Mouse (Mus musculus) frontal cortex, postnatal 25 days (tissue): ENCODE measurements around the gene Ppm1h.

Source experiments
- DNase-seq, 2 experiments: peaks; one replicate each; pipeline ENCODE4 v3.0.0; 2022; ENCODE audit warnings: low spot score in 2 of 2

Ppm1h gene

DNA sequence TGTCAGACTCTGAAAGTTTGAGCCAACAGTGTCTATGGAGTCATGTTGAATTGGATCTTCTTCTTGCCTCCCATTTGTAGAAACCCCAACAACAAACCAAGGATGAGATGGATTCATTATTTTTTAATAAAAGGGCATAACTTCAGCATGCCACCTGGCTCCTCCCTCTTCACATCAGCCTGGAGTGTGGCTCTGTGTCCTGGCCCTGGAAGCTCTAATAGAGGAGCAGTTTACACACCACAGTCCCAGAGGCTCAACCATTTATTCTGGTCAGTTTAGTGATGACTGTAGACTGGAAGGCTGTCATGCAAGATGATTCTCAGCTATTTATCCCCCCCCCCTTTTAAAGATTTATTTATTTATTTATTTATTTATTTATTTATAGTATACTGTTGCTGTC is 294.7 kb downstream of the Ppm1h start:
- DNase-seq = no peak

DNA sequence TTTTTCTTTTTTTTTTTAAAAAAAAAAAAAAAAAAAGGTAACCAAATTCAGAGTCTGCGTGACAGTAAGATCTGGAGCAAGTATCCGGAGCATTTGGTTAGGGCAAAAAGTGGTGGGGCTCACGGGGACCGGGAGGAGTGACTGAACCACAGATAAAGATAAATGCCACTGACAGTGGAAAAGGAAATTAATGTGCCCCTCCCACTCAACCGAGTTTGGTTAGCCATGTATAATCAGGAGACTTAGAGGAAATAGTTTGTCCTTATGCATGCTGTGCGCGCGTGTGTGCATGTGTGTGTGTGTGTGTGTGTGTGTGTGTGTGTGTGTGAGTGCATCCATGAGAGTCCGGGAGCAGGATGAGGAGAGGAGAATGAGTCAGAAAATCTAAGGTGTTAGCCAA is 297.5 kb downstream of the Ppm1h start:
- no peak for DNase-seq

DNA sequence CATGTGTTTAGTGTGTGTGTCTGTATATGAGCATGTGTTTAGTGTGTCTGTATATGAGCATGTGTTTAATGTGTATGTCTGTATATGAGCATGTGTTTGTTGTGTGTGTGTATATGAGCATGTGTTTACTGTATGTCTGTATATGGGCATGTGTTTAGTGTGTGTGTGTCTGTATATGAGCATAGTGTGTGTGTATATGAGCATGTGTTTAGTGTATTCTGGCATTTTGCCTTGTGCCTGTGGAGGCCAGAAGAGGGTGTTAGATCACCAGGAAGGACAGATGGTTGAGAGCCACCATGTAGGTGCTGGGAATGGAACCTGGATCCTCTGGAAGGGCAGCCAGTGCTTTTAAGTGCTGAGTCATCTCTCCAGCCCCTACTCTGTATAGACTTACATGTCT is 300.8 kb downstream of the Ppm1h start:
- no peak for DNase-seq

DNA sequence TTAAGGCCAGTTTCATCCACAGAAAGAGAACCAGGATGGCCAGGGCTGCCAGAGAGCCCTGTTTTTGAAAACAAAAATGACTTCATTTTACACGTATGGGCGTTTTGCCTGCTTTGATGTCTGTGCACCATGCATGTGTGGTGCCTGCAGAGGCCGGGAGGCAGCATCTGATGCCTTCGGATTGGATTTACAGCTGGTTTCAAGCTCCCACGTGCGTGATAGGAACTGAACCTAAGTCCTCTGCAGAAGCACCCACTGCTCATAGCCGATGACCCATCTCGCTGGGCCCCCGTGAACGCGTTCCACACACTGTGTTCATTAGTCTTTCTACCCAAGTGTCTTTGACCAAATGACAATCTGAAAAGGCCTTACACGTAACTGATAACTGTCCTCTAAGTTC is 301.6 kb downstream of the Ppm1h start:
- DNase-seq = no peak

DNA sequence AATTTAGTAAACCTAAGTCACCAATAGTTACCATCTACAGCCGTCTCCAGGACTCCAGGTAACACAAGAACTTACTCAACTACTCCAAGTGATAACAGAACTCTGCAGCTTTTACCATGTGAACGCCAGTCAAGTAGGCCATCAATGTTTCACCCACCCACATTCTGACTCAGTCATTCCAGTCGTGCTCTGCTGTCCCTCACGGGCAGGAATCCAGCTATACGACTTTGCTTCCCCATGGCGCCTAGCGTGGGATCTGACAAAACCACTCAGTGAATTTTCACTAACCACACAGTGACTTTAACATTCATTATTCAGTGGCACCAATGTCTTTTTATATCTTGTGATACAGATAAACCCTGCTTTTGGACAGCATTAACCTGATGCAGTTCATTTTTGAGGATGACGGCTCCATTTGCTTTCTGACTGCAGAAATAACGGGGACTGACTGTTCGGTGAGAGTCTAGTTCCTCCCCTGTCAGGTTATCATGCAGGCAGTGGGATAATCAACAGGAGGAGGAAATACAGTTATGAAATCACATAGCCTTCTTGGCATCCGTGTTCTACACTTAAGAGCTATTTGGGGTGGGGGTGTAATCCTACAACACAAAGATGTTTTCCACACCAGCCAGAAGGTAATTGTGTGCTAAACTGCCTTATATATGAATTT is 304.5 kb downstream of the Ppm1h start:
- no peak for DNase-seq

DNA sequence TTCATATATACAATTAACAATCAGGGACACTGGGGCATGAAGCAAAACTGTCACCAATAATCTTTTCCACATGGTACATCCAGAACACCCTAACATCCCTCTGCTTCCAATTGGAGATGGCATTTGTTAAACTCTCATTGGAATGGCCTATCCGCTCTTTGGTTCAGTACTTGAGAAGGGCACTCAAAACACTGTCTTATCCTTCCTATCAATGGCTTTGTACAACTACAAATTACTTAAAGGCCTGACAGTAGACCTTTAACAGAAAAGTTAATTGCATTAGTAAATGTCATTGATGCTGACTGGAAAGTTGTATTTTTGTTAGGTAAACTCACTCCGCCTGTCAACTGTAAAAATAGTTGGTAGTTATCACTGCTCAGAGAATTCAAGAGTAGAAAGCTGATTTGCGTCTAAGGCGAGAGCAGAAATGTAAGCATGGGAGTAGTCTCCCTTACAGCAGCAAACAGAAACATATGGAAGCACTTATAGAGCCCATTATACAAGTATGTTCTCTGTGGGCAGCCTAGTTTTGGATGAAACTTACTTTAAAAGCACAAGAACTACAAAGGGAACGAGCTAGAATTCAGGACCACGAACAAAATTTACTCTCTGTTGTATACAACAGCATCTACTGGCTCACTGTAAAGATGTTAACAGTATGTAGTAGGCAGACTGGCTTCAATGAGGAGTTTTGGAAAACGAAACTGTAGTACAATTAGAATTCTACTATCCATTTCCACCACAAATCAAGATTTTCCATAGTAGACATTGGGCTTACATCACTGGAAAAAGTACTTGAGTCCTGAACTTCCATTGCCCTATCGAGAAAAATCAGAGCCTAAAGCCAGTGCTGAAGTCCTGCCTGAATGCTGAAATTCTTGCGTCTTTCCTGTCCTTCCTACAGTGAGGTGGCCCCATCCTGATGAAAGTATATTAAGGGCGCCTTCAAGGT is 305.3 kb downstream of the Ppm1h start:
- DNase-seq = no peak

DNA sequence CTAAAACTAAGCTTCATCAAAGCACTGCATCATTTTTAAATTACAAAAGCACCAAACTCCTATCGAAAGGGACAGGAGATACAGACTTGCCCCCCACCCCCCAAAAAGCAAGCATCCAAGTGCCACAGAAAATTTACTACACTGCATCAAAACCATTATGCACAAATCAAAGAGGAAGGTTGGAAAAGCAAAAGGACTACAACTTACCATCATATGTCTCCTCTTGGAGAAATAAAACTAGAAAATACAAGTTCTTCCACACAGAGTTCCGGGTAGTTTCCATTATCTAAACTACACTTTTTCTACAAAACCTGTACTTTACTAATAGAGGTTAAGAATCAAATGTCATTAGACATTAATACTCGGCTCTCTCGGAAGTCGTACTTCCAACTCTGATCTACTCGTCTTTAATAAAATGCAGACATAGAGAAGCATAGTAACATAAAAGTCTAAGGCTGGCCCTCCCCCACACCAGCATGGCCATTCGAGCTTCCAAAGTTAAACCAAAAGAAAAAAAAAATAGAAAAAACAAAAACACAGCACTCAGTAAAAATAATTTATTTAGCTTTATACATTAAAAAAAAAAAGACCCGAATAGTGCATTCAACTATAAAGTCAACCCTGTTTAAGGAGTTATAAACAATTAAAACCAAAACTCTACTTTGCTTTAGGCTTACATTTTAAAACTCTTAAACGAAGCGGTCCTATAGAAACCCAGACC is 306.1 kb downstream of the Ppm1h start:
- no peak for DNase-seq

DNA sequence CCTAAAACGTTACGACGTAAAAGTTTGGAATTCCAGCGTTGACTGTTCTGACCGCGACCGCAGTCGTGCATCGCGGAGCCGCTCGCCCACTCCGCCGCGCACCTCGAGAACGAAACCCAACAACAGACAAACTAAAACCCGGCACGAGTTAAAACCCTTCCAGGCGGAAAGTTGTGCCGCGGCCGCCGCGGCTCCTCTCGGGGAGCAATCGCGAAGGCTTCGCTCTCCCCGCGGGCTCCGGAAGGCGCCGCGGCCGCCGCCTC is 306.6 kb downstream of the Ppm1h start:
- DNase-seq = no peak

DNA sequence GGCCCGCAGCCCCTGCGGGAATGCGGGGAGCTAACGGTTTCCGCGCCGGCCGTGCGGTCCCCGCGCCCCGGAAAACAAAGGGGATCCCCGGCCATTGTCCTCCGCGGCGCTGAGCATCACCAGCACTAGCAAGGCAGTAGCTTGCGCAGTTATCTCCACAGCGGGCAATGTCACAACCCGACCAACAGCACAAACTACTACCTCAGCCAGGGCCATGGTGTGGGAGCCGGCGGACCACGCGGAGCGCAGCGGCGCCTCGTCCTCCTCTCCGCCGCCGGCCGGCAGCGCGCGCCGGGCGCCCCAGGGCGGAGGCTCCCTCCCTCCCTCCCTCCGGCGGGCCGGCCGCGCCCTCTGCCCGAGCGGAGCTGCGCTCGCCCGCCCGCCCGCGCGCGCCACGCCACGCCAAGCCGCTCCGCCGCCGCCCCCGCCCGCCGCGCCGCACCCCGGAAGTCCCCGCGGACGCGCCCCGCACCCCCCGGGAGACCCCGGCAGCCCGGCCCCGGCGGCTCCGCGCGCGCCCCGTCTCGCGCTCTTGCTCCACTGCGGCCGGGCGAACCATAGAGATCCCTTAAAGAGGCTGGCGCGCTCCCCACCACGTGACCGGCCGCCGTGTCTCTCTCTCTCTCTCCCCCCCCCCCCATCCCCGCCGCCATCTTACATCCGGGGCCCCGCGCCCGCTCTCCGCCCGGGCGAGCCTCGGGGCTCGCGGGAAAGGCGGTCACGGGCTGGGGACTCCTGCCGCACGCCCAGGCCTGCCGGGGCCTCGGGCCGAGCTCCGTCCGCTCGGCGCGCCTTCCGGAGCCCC is 307.2 kb downstream of the Ppm1h start:
- peak; percentile 60 to 71 for DNase-seq

DNA sequence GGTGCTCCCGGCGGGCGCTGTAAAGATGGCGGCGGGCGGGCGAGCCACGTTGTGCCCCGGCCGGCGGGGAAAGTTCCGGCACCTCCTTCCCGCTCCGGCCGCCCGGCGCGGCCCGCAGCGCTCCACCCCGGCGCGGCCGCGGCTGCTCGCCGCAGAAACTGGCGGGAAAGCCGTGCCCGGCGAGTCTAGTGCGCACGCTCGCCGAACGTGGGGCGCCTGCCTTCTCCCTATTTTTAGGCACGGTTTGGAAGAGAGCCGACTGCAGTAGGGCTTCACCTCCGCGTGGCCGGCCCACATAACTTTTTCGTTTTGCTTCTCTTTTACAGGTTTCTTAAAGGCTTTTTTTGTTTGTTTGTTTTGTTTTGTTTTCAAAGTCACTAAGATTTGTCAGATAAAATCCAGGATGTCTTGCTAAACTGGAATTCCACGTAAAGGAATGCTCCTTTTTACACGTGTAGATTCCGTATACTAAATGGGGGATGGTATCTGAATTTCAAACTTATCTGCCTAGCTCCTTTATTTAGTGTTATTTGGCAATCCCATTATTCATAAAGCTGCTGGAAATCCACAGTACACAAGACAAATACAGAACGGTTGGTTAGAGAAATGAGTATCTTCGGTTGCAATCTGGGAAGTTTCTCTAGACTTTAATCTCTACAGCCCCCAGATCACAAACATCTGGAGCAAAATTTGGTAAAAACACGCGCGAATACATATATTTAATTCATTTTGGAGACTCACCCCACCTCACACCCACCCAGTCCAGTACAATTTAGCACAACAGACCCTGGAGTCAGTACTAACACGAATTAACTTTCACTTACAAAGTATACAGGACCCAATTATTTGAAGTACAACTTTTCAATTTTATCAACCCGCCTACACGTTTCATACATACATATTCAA is 308.0 kb downstream of the Ppm1h start:
- peak; percentile 47 to 51 for DNase-seq

DNA sequence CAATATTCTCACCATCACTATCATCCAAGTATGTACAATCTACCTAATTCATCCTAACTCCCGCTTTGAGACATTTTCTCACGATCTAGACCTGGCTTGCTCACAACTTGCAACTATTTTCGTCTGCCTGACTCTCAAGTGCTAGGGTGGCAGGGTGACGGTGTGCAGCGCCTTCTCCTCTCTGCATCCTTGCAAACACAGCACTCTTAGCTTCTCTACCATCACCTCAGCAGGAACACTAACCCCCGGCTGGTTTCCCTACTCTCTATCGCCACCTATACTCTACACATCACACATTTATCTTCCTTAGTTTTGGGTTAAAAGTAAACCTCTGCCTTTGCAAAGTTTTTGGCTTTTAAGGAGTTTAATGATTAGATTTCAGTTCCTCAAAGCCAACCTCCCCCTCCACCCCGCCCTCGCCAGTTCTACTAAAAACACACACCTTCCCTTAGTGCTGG is 309.1 kb downstream of the Ppm1h start:
- DNase-seq = peak in 1 of 2 experiments; percentile 33

DNA sequence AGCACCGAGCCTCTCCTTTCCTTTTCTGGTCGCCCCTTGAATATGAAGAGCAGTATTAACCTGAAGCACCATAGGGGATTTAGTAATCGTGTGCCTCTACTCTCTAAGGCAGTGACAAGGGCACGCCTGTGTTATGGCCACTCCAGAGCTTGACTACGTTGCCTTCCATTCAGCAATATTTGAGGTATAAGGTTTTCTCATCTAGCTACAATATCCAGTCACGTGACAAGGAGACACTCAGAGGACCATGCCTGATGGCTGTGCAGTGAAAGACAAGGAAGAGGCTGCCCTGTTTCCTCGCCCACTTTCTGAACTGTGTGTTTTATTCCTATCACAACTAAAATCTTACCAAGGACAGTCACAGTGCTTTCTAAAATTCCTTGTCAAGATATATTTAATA is 309.8 kb downstream of the Ppm1h start:
- no peak for DNase-seq

DNA sequence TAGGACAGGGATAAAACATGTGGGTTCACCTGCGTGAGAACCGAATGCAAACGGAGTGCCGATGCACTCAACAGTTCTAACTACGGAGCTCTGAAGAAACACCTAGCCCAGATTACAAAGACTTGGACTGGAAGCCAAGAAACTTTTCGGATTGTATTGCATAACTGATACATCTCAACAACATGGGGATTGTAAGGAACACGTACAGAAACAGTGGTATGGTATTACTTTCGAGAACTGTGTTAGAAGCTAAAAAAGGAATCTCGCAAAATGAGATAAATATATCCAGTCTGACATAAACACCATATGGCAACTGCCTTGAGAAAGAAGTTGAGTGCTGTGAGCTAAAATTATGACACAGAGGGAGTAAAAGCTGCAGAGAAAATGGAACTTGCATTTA is 311.4 kb downstream of the Ppm1h start:
- no peak for DNase-seq

DNA sequence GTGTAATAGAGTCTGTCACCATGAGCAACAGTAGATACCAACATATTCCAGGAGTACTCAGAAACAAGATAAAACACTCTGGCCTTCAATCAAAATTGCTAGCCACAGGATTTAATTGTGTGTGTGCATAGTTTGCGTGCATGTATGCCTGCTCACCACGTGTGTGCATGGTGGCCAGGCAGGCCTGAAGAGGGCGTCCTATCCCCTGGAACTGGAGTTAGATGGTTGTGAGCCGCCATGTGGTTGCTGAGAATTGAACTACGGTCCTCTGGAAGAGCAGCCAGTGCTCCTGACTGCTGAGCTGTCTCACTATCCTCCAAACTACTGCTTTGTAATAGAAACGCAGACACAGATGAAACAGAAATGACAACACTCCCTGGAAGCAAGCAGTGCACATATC is 312.0 kb downstream of the Ppm1h start:
- no peak for DNase-seq

DNA sequence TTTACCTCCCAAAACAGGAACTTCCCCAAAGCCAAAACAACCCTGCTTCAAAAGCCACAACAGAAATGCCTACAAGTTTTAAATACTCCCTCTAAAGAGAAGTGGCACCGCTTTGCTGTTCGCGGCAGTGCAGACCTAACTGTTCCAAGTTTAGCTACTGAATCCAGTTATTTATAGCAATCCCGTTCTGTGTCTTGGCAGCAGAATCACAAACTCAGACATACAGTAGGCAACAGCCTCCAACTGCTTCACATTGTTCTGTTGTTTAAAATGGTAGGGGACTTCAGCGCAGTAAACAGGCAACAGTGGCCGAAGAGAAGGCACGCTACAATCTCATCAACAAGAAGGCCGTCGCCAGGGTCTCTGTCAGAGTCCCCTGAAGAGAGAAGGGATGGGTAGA is 312.5 kb downstream of the Ppm1h start:
- DNase-seq = no peak

DNA sequence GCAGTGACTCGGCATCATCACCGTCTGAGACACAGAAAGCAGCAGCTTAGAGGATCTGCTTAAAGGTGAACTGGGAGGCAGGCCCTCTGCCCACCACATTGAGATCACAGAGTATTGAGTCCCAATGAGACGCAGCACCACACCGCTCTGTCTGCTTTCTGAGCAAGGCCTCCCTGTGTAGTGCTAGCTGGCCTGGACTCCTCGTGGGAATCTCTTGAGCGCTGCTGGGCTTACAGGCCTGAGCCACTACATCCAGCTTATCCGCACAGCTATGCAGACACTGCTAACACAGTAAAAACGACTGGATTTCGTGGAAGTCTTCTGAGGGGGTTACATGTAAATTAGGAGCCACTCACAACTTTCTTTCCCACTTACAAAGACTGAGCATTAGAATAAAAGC is 313.1 kb downstream of the Ppm1h start:
- DNase-seq = no peak

DNA sequence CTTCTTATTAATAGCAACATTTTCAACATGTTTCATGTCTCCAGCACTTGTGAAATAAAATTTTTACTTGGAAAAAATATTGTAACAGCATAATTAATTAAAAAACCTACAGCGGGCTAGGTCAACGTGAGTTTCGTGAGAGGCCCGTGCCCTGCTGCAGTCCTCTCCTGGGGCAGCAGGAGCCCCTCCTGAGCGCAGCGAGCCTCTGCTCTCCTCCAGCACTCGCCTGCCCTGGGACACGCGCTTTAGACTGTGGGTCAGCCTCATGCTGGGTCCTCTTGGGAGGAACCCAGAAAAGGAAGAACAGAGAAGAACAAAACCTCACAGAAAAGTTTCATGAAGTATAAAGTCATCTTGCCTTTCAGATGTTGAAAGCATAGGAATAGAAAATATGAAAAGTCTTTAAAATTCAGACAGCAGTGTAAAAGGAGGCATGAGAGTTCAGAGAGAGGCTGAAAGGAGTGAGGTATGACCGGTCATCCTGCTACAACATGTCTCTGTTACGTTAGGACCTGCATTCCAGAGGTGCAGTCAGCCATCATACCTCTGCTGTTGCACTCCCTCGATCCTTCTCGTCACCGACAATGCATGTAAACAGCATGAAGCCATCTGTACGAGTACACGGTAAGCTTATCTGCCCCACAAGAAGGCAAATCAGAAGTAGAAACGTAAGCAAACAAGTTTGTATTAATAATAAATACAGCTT is 316.0 kb downstream of the Ppm1h start:
- no peak for DNase-seq
